In the genomic region with DNA sequence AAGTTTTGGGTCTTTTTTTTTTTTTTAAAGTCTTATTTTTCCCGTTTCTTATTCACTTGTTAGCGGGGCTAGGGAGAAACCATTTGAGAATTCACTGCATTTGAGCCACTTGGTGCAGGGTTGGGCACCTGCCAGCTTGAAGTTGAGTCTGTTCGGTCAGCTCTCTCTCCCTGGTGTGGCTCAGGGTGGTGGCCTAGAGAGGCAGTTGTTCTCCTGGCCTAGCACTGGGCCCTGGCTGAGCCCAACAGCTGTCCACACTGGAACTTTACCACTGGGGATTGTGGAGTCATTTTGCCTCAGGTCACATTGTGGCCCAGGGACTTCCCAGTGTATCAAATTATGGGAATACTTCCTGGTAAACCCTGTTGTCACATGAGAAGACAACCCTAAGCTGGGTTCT, we compare ENCODE assay signal across 8 mouse cellular contexts. TPM values are rescaled to one million over a fixed set of nuclear protein-coding genes. Genes with fewer than 3 reads are reported as not detected.
DNase-seq lines count a peak whose midpoint lies in the region; ATAC-seq lines count a peak whose summit lies in the region.

No protein-coding gene starts in this region.

- H3K9me3 ChIP-seq in kidney, embryonic 15.5 days (replicated peaks), result no peaks in the 10 kb centered on the region; the same call in 1 of the 2 replicates
- H3K9me3 ChIP-seq in forebrain, embryonic 16.5 days (ENCODE audit: control insufficient read depth, low read length), result no peaks in the 10 kb centered on the region
- no peaks in the 10 kb centered on the region for H3K9me3 ChIP-seq in hindbrain, embryonic 14.5 days (ENCODE audit: control insufficient read depth, low read length)
- no peaks in the 10 kb centered on the region for H3K9me3 ChIP-seq in midbrain, embryonic 15.5 days

- no peak for ATAC-seq in kidney, embryonic 15.5 days (replicated peaks; ENCODE audit: low FRiP score)
- no peak for ATAC-seq in forebrain, embryonic 16.5 days
- ATAC-seq in hindbrain, embryonic 14.5 days (ENCODE audit: low FRiP score), result no peak
- no peak for ATAC-seq in midbrain, embryonic 15.5 days (replicated peaks)

- peaks cover 30% of the 10 kb centered on the region for H3K4me1 ChIP-seq in kidney, embryonic 15.5 days
- H3K4me1 ChIP-seq in forebrain, embryonic 16.5 days (replicated peaks; ENCODE audit: control insufficient read depth, insufficient read depth, low read length), result peaks cover 16% of the 10 kb centered on the region
- peaks cover 9% of the 10 kb centered on the region for H3K4me1 ChIP-seq in hindbrain, embryonic 14.5 days (replicated peaks; ENCODE audit: control insufficient read depth, insufficient read depth, low read length)
- peaks cover 18% of the 10 kb centered on the region for H3K4me1 ChIP-seq in midbrain, embryonic 15.5 days

- H3K36me3 ChIP-seq in kidney, embryonic 15.5 days, result no peaks in the 10 kb centered on the region
- no peaks in the 10 kb centered on the region for H3K36me3 ChIP-seq in forebrain, embryonic 16.5 days (ENCODE audit: control insufficient read depth, insufficient read depth)
- H3K36me3 ChIP-seq in hindbrain, embryonic 14.5 days (replicated peaks; ENCODE audit: control insufficient read depth, insufficient read depth), result no peaks in the 10 kb centered on the region
- no peaks in the 10 kb centered on the region for H3K36me3 ChIP-seq in midbrain, embryonic 15.5 days (replicated peaks)

- no peak overlapping the region for H3K9ac ChIP-seq in kidney, embryonic 15.5 days
- no peak overlapping the region for H3K9ac ChIP-seq in forebrain, embryonic 16.5 days (replicated peaks; ENCODE audit: low read depth, low read length)
- no peak overlapping the region for H3K9ac ChIP-seq in hindbrain, embryonic 14.5 days
- H3K9ac ChIP-seq in midbrain, embryonic 15.5 days, result no peak overlapping the region

- 32% methylated on average over 3 of the region's 3 CpGs for WGBS in kidney, embryonic 15.5 days
- WGBS in forebrain, embryonic 16.5 days, result 26% methylated on average over 3 of the region's 3 CpGs
- WGBS in hindbrain, embryonic 14.5 days, result 35% methylated on average over 3 of the region's 3 CpGs
- 24% methylated on average over 3 of the region's 3 CpGs for WGBS in midbrain, embryonic 15.5 days

- H3K4me2 ChIP-seq in kidney, embryonic 15.5 days, result peak overlapping the region; percentile 97
- H3K4me2 ChIP-seq in forebrain, embryonic 16.5 days (ENCODE audit: low read length), result no peak overlapping the region; the same call in 1 of the 2 replicates
- peak overlapping the region; percentile 92 for H3K4me2 ChIP-seq in hindbrain, embryonic 14.5 days (replicated peaks)
- peak overlapping the region; percentile 95 for H3K4me2 ChIP-seq in midbrain, embryonic 15.5 days

- H3K27ac ChIP-seq in kidney, embryonic 15.5 days, result peak overlapping the region; percentile 32; the same call in 1 of the 2 replicates
- no peak overlapping the region for H3K27ac ChIP-seq in forebrain, embryonic 16.5 days (ENCODE audit: low read length)
- H3K27ac ChIP-seq in hindbrain, embryonic 14.5 days, result no peak overlapping the region
- H3K27ac ChIP-seq in midbrain, embryonic 15.5 days, result no peak overlapping the region

- H3K4me3 ChIP-seq in kidney, embryonic 15.5 days (replicated peaks), result peak overlapping the region; percentile 56
- H3K4me3 ChIP-seq in forebrain, embryonic 16.5 days (replicated peaks; ENCODE audit: low read length), result peak overlapping the region; percentile 49
- peak overlapping the region; percentile 46 for H3K4me3 ChIP-seq in hindbrain, embryonic 14.5 days (replicated peaks; ENCODE audit: low read length)
- peak overlapping the region; percentile 50 for H3K4me3 ChIP-seq in midbrain, embryonic 15.5 days

- intact Hi-C loops in left cerebral cortex, postnatal 14 days (cut with DNase I), result no loop called here

- peaks cover 20% of the 10 kb centered on the region for H3K27me3 ChIP-seq in kidney, embryonic 15.5 days
- peaks cover 4% of the 10 kb centered on the region; the same call in 1 of the 2 replicates for H3K27me3 ChIP-seq in forebrain, embryonic 16.5 days (replicated peaks; ENCODE audit: control insufficient read depth, insufficient read depth, low read length)
- H3K27me3 ChIP-seq in hindbrain, embryonic 14.5 days (ENCODE audit: control insufficient read depth, insufficient read depth, low read length), result peaks cover 17% of the 10 kb centered on the region; the same call in 1 of the 2 replicates
- H3K27me3 ChIP-seq in midbrain, embryonic 15.5 days (replicated peaks), result peaks cover 8% of the 10 kb centered on the region

- DNase-seq in kidney, adult 11 months, result no peak
- DNase-seq in hindbrain, embryonic 14.5 days (ENCODE audit: low spot score), result no peak
- DNase-seq in right cerebral cortex, postnatal 10 days (ENCODE audit: low spot score in 2 of 2), result no peak
- no peak for DNase-seq in thymus, postnatal 36 days
- DNase-seq in left cerebral cortex, postnatal 14 days (ENCODE audit: low spot score in 2 of 2), result no peak

RNA-seq across cellular contexts. Expression of gene Sync, which starts 0.7 kb away (rescaled TPM):
- 1.1 and 1.6 TPM in 2 replicates for polyA plus RNA-seq in kidney, embryonic 15.5 days (2015; fragmentation: Nextera tagmentation; extraction: Ambion mirVana)
- polyA plus RNA-seq in forebrain, embryonic 16.5 days (2015; fragmentation: Nextera tagmentation; extraction: Ambion mirVana), result 0.31 and 0.38 TPM in 2 replicates
- polyA plus RNA-seq in hindbrain, embryonic 14.5 days (2014; fragmentation: Nextera tagmentation; extraction: Ambion mirVana), result 1.2 and 2.2 TPM in 2 replicates
- polyA plus RNA-seq in midbrain, embryonic 15.5 days (2015; fragmentation: Nextera tagmentation; extraction: Ambion mirVana), result 0.50 and 0.86 TPM in 2 replicates
- 1 to 10 TPM; 1.2 to 2.2 TPM for total RNA-seq in left cerebral cortex, postnatal 14 days (2021)

RNA-seq across cellular contexts. Expression of gene C77080, which starts 26.9 kb away (rescaled TPM):
- 8.3 and 9.1 TPM in 2 replicates for polyA plus RNA-seq in kidney, embryonic 15.5 days (2015; fragmentation: Nextera tagmentation; extraction: Ambion mirVana)
- 3.8 and 4.7 TPM in 2 replicates for polyA plus RNA-seq in forebrain, embryonic 16.5 days (2015; fragmentation: Nextera tagmentation; extraction: Ambion mirVana)
- 5.8 and 7.0 TPM in 2 replicates for polyA plus RNA-seq in hindbrain, embryonic 14.5 days (2014; fragmentation: Nextera tagmentation; extraction: Ambion mirVana)
- polyA plus RNA-seq in midbrain, embryonic 15.5 days (2015; fragmentation: Nextera tagmentation; extraction: Ambion mirVana), result 9.4 and 9.7 TPM in 2 replicates
- 10 to 100 TPM; 17.9 to 21.1 TPM for total RNA-seq in left cerebral cortex, postnatal 14 days (2021)

RNA-seq across cellular contexts. Expression of gene Rbbp4, which starts 47.1 kb away (rescaled TPM):
- polyA plus RNA-seq in kidney, embryonic 15.5 days (2015; fragmentation: Nextera tagmentation; extraction: Ambion mirVana), result 430 and 490 TPM in 2 replicates
- 388 and 437 TPM in 2 replicates for polyA plus RNA-seq in forebrain, embryonic 16.5 days (2015; fragmentation: Nextera tagmentation; extraction: Ambion mirVana)
- polyA plus RNA-seq in hindbrain, embryonic 14.5 days (2014; fragmentation: Nextera tagmentation; extraction: Ambion mirVana), result 251 and 261 TPM in 2 replicates
- 260 and 271 TPM in 2 replicates for polyA plus RNA-seq in midbrain, embryonic 15.5 days (2015; fragmentation: Nextera tagmentation; extraction: Ambion mirVana)
- 100 to 1,000 TPM; 124 to 129 TPM for total RNA-seq in left cerebral cortex, postnatal 14 days (2021)

RNA-seq across cellular contexts. Expression of gene Zbtb8os, which starts 47.4 kb away (rescaled TPM):
- 46.9 and 47.5 TPM in 2 replicates for polyA plus RNA-seq in kidney, embryonic 15.5 days (2015; fragmentation: Nextera tagmentation; extraction: Ambion mirVana)
- polyA plus RNA-seq in forebrain, embryonic 16.5 days (2015; fragmentation: Nextera tagmentation; extraction: Ambion mirVana), result 25.8 and 26.0 TPM in 2 replicates
- 17.7 and 23.7 TPM in 2 replicates for polyA plus RNA-seq in hindbrain, embryonic 14.5 days (2014; fragmentation: Nextera tagmentation; extraction: Ambion mirVana)
- polyA plus RNA-seq in midbrain, embryonic 15.5 days (2015; fragmentation: Nextera tagmentation; extraction: Ambion mirVana), result 19.9 and 21.1 TPM in 2 replicates
- 10 to 100 TPM; 22.4 to 23.5 TPM for total RNA-seq in left cerebral cortex, postnatal 14 days (2021)
